Mouse (Mus musculus): ENCODE measurements at regions not wholly inside any gene's neighbourhood (a gene's known extent, or its start where the extent isn't known, plus 50 kb on each side); places are given as distances from the start of the nearest gene placed in this dataset.
A peak's percentile ranks its signal among the peaks of the same experiment; 100 is the strongest.

DNA sequence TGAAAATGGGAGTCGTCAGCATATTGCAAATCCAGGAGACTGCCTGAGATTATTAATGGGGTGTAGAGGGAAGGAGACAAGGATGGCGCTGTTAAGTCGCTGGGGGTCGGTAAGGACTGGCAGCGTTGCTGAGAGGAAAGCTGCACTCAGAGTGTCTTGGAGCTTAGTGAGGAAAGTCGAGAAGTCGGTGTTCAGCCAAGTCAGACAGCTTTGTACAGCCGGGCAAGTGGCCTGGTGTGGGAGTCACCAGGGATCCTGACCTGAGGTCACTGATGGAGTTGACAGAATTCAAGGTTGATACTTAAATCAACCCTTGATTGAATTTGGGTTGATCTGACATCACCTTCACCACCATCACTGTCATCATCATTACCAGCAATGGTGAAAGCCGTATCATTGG is 175.3 kb downstream of the Slc30a10 start:
- H3K4me2 ChIP-seq: no peak overlapping the region
- 91% methylated on average over 9 of the region's 9 CpGs for WGBS
- no peaks in the 10 kb centered on the region for H3K27me3 ChIP-seq
- H3K4me3 ChIP-seq (replicated peaks): no peak overlapping the region
- no peak overlapping the region for H3K9ac ChIP-seq
- ATAC-seq (ENCODE audit: low FRiP score): no peak
- no peak overlapping the region for H3K27ac ChIP-seq
- no peaks in the 10 kb centered on the region for H3K9me3 ChIP-seq
- H3K4me1 ChIP-seq: no peaks in the 10 kb centered on the region
- no peaks in the 10 kb centered on the region for H3K36me3 ChIP-seq (replicated peaks)

DNA sequence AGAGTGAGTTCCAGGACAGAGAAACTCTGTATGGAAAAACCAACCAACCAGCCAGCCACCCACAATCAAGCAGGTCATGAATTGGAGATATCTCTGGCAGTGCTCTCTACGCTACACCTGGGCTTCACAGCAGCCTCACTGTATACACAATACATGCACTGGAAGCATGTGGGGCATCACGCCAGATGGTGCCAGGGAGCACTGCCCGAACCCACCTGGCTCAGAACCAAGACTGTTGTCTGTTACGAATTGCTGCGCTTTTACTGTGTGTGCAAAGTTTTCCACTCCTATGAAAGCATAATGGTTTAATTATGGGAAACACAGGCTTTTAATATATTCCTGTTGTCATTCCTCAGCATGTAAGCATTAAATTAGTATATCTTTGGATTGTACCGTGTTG is 184.0 kb downstream of the Slc30a10 start:
- no peak overlapping the region for H3K4me3 ChIP-seq (replicated peaks)
- no peaks in the 10 kb centered on the region for H3K4me1 ChIP-seq
- H3K27me3 ChIP-seq: no peaks in the 10 kb centered on the region
- WGBS: 92% methylated on average over 6 of the region's 6 CpGs
- H3K4me2 ChIP-seq: no peak overlapping the region
- H3K9ac ChIP-seq: no peak overlapping the region
- H3K9me3 ChIP-seq: no peaks in the 10 kb centered on the region
- H3K27ac ChIP-seq: no peak overlapping the region
- H3K36me3 ChIP-seq (replicated peaks): no peaks in the 10 kb centered on the region
- no peak for ATAC-seq (ENCODE audit: low FRiP score)

DNA sequence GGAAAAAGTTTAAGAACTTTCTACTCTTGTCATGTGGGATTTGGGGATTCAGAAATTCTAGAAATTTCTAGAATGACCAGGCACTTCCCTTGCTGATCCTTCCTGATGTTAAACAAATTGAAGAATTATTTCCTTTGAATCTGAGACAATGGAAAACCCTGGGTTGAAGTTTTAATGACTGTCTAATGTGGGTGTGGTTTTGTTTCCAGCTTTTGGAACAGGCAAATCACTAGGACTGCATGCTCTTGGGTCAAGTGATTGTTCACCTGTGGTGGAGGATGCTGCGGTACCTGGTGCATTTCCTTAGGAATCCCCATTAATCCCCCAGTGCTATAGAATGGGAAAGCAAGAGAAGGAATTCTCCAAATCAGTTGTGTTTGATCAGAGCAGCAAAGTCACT is 184.8 kb downstream of the Slc30a10 start:
- Histone ChIP-seq H3K36me3 (replicated peaks) (no peaks in the 10 kb centered on the region), H3K4me3 (replicated peaks) (no peak overlapping the region), H3K9me3 (no peaks in the 10 kb centered on the region), H3K4me2 (no peak overlapping the region), H3K9ac (no peak overlapping the region), H3K4me1 (no peaks in the 10 kb centered on the region), H3K27me3 (no peaks in the 10 kb centered on the region), H3K27ac (no peak overlapping the region)
- ATAC-seq (ENCODE audit: low FRiP score): no peak
- WGBS: 87% methylated on average over 1 of the region's 1 CpGs

DNA sequence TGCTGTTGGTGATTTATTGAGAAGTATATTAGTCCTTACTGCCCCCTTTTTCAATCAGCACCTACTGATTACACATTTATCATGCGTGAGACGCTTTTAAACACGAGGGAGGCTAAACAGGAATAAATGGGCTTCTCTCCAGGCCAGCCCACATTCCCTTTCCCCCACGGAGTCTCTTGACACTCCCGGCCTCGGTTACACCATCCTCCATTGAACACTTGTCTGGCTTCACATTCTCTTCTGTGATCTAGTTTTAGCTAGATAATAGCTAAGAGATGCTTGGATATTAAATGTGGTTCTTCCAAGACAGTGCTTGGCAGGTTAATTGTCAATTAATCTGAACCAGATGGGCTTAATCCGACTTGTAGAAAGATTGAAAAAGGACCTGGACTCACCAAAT is 189.4 kb downstream of the Slc30a10 start:
- H3K4me1 ChIP-seq: no peaks in the 10 kb centered on the region
- no peaks in the 10 kb centered on the region for H3K27me3 ChIP-seq
- H3K4me2 ChIP-seq: no peak overlapping the region
- no peaks in the 10 kb centered on the region for H3K36me3 ChIP-seq (replicated peaks)
- no peaks in the 10 kb centered on the region for H3K9me3 ChIP-seq
- no peak for ATAC-seq (ENCODE audit: low FRiP score)
- H3K9ac ChIP-seq: no peak overlapping the region
- no peak overlapping the region for H3K4me3 ChIP-seq (replicated peaks)
- no peak overlapping the region for H3K27ac ChIP-seq
- 72% methylated on average over 7 of the region's 7 CpGs for WGBS

DNA sequence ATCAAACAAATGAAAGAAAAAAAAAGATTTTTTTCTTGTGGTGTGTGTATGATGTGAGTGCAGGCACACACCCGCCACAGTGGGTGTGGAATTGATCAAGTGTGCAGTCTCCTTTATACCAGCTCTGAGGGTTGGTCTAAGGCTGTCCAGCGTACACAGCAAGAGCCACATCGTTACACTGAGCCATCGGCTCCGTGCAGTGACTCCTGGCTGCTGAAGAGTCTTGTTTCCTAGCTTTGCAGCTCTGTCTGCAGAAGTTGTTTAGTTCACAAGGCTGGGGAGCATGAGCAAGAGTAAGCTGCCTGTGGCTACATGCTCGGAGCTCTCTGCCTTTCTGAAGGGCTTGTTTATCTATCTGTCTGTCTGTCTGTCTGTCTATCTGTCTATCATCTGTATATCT is 193.5 kb downstream of the Slc30a10 start:
- H3K4me2 ChIP-seq: no peak overlapping the region
- 87% methylated on average over 6 of the region's 6 CpGs for WGBS
- no peak overlapping the region for H3K4me3 ChIP-seq (replicated peaks)
- H3K9me3 ChIP-seq: no peaks in the 10 kb centered on the region
- H3K4me1 ChIP-seq: no peaks in the 10 kb centered on the region
- H3K27ac ChIP-seq: no peak overlapping the region
- H3K27me3 ChIP-seq: no peaks in the 10 kb centered on the region
- no peak for ATAC-seq (ENCODE audit: low FRiP score)
- H3K9ac ChIP-seq: no peak overlapping the region
- H3K36me3 ChIP-seq (replicated peaks): no peaks in the 10 kb centered on the region

DNA sequence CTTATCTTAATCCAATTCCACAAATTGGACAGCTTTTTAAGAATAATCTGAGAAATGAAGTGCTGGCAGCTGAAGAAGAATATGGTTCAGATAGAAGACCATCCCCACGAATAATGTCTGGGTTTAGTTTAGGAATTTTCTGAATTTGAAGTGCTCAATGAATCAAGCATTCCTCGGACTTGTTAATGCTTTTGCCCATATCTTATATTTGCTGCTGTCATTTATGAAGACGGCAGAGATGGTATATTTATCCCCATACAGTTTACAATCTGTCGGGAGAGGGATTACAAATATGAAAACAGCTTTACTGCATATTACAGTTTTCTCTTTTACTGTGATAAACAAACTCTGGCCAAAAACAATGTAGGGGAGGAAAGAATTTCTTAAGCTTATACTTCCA is 194.3 kb downstream of the Slc30a10 start:
- Histone ChIP-seq H3K9me3 (no peaks in the 10 kb centered on the region), H3K9ac (no peak overlapping the region), H3K4me2 (no peak overlapping the region), H3K27me3 (no peaks in the 10 kb centered on the region), H3K4me1 (no peaks in the 10 kb centered on the region), H3K36me3 (replicated peaks) (no peaks in the 10 kb centered on the region), H3K4me3 (replicated peaks) (no peak overlapping the region), H3K27ac (no peak overlapping the region)
- WGBS: 92% methylated on average over 4 of the region's 4 CpGs
- no peak for ATAC-seq (ENCODE audit: low FRiP score)

DNA sequence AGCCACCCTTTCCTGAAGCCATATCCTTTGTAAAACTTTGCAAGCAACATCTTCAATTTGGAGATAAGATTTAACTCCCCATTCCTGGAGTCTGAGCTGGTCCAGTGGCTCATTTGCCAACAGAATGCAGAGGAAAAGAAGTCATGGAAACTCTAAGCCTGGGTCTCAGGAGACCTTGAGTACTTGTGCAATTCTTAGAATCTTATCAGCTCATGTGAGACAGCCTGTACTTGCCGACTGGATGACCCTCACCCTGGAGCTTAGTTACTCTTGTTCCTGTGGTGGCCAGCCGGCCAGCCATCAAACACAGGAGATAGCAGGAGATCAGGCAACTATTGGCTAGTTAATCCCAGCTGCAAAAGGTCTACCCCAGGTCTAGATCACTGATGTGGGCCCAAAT is 196.3 kb downstream of the Slc30a10 start:
- 82% methylated on average over 2 of the region's 2 CpGs for WGBS

DNA sequence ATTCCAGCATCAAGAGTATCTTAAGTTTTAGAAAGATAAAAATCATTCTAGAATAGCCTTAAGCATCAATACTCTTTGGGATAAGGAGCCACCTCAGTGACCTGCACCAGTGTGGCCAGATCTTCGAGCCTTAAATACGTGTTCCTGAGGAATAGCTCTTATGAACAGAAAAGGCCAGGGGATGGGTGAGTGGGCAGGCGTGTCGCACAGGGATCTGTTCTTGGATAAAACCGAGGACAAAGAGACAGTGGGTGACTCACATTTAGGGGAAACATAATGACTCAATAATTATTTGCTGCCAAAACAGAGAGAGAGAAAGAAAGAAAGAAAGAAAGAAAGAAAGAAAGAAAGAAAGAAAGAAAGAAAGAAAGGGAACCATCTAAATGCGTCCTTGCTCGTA is 200.4 kb downstream of the Slc30a10 start:
- H3K9me3 ChIP-seq: no peaks in the 10 kb centered on the region
- no peaks in the 10 kb centered on the region for H3K27me3 ChIP-seq
- H3K4me1 ChIP-seq: no peaks in the 10 kb centered on the region
- no peak overlapping the region for H3K4me2 ChIP-seq
- H3K9ac ChIP-seq: no peak overlapping the region
- no peak overlapping the region for H3K27ac ChIP-seq
- no peak overlapping the region for H3K4me3 ChIP-seq (replicated peaks)
- 68% methylated on average over 7 of the region's 7 CpGs for WGBS
- no peak for ATAC-seq (ENCODE audit: low FRiP score)
- H3K36me3 ChIP-seq (replicated peaks): no peaks in the 10 kb centered on the region

More for the DNA sequence above, 196.3 kb downstream of the Slc30a10 start:
- Histone ChIP-seq H3K27me3 (no peaks in the 10 kb centered on the region), H3K27ac (no peak overlapping the region), H3K9me3 (no peaks in the 10 kb centered on the region), H3K4me2 (no peak overlapping the region), H3K9ac (no peak overlapping the region), H3K36me3 (replicated peaks) (no peaks in the 10 kb centered on the region), H3K4me1 (no peaks in the 10 kb centered on the region), H3K4me3 (replicated peaks) (no peak overlapping the region)
- no peak for ATAC-seq (ENCODE audit: low FRiP score)

DNA sequence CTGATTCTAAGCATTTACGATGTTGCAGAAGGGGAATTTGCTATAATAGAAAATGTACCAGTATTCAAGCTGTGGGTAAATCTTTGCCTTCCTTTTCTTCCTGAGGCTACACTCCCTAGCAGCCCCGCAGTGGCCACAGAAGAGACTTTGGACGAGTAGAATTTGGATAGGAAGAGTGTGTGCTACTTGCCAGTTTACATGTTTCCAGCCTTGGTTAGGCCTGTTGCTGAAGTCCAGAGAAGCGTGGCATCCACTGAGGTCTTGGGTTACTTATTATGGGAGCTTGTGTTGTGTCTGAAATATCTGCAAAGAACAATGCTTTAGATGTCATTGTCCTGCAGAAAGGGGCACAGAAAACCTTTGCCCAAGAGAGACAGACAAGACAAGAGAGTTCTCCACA is 200.8 kb downstream of the Slc30a10 start:
- H3K36me3 ChIP-seq (replicated peaks): no peaks in the 10 kb centered on the region
- no peaks in the 10 kb centered on the region for H3K27me3 ChIP-seq
- 66% methylated on average over 4 of the region's 4 CpGs for WGBS
- no peak for ATAC-seq (ENCODE audit: low FRiP score)
- H3K4me3 ChIP-seq (replicated peaks): no peak overlapping the region
- H3K27ac ChIP-seq: no peak overlapping the region
- H3K9me3 ChIP-seq: no peaks in the 10 kb centered on the region
- H3K4me1 ChIP-seq: no peaks in the 10 kb centered on the region
- H3K9ac ChIP-seq: no peak overlapping the region
- no peak overlapping the region for H3K4me2 ChIP-seq

DNA sequence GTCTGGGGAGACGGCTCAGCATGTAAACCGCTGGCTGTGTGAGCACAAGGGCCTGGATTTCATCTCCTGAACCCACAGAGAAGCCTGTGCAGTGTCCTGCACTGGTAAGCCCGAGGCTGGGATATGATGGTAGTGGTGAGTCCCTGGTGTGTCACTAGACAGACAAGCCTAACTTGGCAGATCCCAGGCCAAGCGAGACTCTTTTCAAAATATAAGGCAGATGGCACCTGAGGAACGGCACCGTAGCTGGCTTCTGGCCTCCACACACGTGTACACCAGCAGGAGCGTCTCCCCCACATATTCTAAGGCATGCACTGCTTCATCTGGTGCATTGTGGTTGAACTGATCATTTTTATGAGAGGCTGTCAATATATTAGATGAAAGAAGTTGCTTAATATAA is 202.6 kb downstream of the Slc30a10 start:
- Histone ChIP-seq H3K9me3 (no peaks in the 10 kb centered on the region), H3K4me1 (no peaks in the 10 kb centered on the region), H3K4me3 (replicated peaks) (no peak overlapping the region), H3K36me3 (replicated peaks) (no peaks in the 10 kb centered on the region), H3K27me3 (no peaks in the 10 kb centered on the region), H3K4me2 (no peak overlapping the region), H3K9ac (no peak overlapping the region), H3K27ac (no peak overlapping the region)
- WGBS: 92% methylated on average over 8 of the region's 8 CpGs
- no peak for ATAC-seq (ENCODE audit: low FRiP score)

DNA sequence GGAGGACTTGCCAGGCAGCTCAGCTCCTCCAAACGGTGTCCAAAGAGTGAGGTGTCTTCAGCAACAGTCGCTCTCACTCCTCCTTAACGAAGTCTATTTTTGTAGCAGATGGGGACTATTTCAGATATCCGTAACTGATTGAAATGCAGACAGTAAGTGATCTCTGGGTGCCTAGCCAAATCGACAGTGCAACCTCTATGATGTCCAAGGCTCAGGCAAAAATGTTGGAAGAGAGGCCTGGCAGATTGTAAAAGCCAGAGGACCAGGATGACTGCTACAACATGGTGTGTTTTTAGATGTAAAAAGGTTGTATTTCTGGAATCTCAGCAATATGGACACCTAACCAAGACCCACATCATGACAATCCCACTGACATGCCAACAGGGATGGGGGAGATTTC is 204.8 kb downstream of the Slc30a10 start:
- no peak overlapping the region for H3K27ac ChIP-seq
- 77% methylated on average over 5 of the region's 5 CpGs for WGBS

DNA sequence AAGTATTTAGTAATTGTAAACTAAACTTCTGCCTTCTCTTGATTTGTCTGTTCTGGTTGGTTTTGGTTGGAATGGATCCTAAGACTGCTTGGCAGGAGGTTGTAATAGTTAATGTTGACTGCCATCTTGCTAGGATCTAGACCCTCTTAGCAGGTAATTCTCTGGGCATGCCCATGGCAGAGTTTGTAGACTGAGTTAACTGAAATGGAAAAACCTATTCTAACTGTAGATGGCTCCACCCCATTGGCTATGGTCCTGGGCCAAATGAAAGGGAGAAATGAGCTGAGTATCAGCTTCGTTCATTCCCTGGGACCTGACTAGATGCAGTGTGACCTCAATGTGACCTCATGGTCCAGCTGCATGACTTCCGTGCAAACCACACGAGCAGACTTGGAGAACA is 207.7 kb downstream of the Slc30a10 start:
- H3K36me3 ChIP-seq (replicated peaks): no peaks in the 10 kb centered on the region
- H3K4me1 ChIP-seq: no peaks in the 10 kb centered on the region
- H3K4me2 ChIP-seq: no peak overlapping the region
- H3K4me3 ChIP-seq (replicated peaks): no peak overlapping the region
- no peak overlapping the region for H3K9ac ChIP-seq
- H3K27me3 ChIP-seq: no peaks in the 10 kb centered on the region
- no peak overlapping the region for H3K27ac ChIP-seq
- WGBS: 80% methylated on average over 3 of the region's 3 CpGs
- H3K9me3 ChIP-seq: no peaks in the 10 kb centered on the region
- ATAC-seq (ENCODE audit: low FRiP score): no peak

More for the DNA sequence above, 204.8 kb downstream of the Slc30a10 start:
- no peak for ATAC-seq (ENCODE audit: low FRiP score)
- Histone ChIP-seq H3K27me3 (no peaks in the 10 kb centered on the region), H3K4me1 (no peaks in the 10 kb centered on the region), H3K36me3 (replicated peaks) (no peaks in the 10 kb centered on the region), H3K9ac (no peak overlapping the region), H3K9me3 (no peaks in the 10 kb centered on the region), H3K4me3 (replicated peaks) (no peak overlapping the region), H3K4me2 (no peak overlapping the region)

DNA sequence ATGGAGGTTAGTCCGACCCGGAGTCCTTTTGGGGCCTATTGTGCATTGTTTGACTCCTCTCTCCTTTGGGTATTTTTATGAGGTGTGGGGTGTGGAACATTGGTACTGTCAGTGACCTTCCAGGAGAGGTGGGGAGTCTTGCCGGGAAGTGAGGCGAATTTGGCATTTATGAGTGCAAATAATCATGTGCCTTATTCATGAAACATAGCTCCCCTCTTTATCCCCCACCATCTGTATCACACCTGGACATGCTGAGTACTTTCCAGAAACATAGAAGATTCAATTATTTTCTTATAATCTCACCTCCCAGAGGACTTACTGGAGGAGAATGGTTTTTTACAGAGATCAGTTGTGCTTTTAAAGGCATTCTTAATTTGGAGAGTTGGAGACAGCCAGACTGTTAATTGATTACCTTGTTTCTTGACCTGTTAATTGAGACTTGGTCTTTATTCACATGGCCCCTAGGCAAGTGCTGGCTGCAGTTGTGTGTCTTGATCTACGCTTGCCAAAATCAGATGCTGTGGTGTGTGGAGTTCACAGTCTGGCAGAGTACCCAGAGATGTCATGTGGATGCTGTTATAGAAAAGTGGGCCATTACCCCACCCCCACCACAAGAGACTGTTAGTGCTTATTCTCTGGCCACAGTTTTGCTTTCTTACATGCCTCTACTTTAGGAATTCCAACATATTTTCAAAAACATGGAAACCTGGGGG is 215.5 kb downstream of the Slc30a10 start:
- H3K9ac ChIP-seq: no peak overlapping the region
- ATAC-seq (ENCODE audit: low FRiP score): no peak
- no peaks in the 10 kb centered on the region for H3K27me3 ChIP-seq
- no peaks in the 10 kb centered on the region for H3K9me3 ChIP-seq
- 77% methylated on average over 5 of the region's 5 CpGs for WGBS
- H3K4me1 ChIP-seq: no peaks in the 10 kb centered on the region
- H3K4me2 ChIP-seq: no peak overlapping the region
- H3K36me3 ChIP-seq (replicated peaks): no peaks in the 10 kb centered on the region
- 0 out of 2 replicates have a peak overlapping the region, but pooled peaks have one; percentile 8 for H3K27ac ChIP-seq
- no peak overlapping the region for H3K4me3 ChIP-seq (replicated peaks)
